Mouse (Mus musculus) heart, embryonic 12.5 days (tissue): ENCODE data around the gene 2700081O15Rik. TPM values are rescaled to one million over a fixed set of nuclear protein-coding genes. Genes with fewer than 3 reads are reported as not detected.
"Not testable (repeated sequence)": the region's sequence is repeated elsewhere in the genome, so short reads cannot be mapped to it uniquely, and the experiment has no call there.

Experiments
- ATAC-seq: fragments of 200-750 bp; cut with Nextera tagmentation; 2 replicates; pipeline ENCODE4 v1.8.0; 2017; ENCODE audit warnings: moderate TSS enrichment, moderate library complexity; ENCODE audit not compliant: insufficient number of reproducible peaks, low FRiP score
- H3K27ac ChIP-seq: fragments of 300-500 bp; sonication (generic); 2 replicates; pipeline ENCODE4 v1.5.1; 2016; ENCODE audit warnings: mild to moderate bottlenecking, moderate library complexity; ENCODE audit not compliant: poor library complexity, severe bottlenecking
- H3K27me3 ChIP-seq: fragments of 300-500 bp; sonication (generic); replicated peaks from 2 replicates; pipeline ENCODE4 v1.6.1; 2016; ENCODE audit warnings: mild to moderate bottlenecking, moderate library complexity
- H3K36me3 ChIP-seq: fragments of 300-500 bp; sonication (generic); 2 replicates; pipeline ENCODE4 v1.6.1; 2016; ENCODE audit warnings: mild to moderate bottlenecking, moderate library complexity
- H3K4me1 ChIP-seq: fragments of 300-500 bp; sonication (generic); replicated peaks from 2 replicates; pipeline ENCODE4 v1.6.1; 2016; ENCODE audit warnings: mild to moderate bottlenecking
- H3K4me2 ChIP-seq: fragments of 300-500 bp; sonication (generic); 2 replicates; pipeline ENCODE4 v1.6.1; 2016; ENCODE audit warnings: mild to moderate bottlenecking, moderate library complexity
- H3K4me3 ChIP-seq: fragments of 300-500 bp; sonication (generic); 2 replicates; pipeline ENCODE4 v1.5.1; 2016; ENCODE audit warnings: mild to moderate bottlenecking
- H3K9ac ChIP-seq: fragments of 300-500 bp; sonication (generic); 2 replicates; pipeline ENCODE4 v1.6.1; 2016; ENCODE audit warnings: mild to moderate bottlenecking, moderate library complexity
- H3K9me3 ChIP-seq: fragments of 300-500 bp; sonication (generic); replicated peaks from 2 replicates; pipeline ENCODE4 v1.6.1; 2016; ENCODE audit warnings: mild to moderate bottlenecking, moderate library complexity
- WGBS: fragments of 180-500 bp; shearing (Covaris S2); methylation state at CpG from one replicate; pipeline ENCODE4 v1.1.7; 2016; 5-methylcytosine and 5-hydroxymethylcytosine counted together
- polyA plus RNA-seq: library from polyadenylated mRNA; unstranded; fragments of >200 nt; fragmentation: Nextera tagmentation; extraction: Ambion mirVana; gene quantifications from 2 replicates; pipeline ENCODE4 v1.2.1, GENCODE M21; 2016

The 2700081O15Rik gene
- polyA plus RNA-seq, result 4.6 and 5.3 TPM in 2 replicates

DNA sequence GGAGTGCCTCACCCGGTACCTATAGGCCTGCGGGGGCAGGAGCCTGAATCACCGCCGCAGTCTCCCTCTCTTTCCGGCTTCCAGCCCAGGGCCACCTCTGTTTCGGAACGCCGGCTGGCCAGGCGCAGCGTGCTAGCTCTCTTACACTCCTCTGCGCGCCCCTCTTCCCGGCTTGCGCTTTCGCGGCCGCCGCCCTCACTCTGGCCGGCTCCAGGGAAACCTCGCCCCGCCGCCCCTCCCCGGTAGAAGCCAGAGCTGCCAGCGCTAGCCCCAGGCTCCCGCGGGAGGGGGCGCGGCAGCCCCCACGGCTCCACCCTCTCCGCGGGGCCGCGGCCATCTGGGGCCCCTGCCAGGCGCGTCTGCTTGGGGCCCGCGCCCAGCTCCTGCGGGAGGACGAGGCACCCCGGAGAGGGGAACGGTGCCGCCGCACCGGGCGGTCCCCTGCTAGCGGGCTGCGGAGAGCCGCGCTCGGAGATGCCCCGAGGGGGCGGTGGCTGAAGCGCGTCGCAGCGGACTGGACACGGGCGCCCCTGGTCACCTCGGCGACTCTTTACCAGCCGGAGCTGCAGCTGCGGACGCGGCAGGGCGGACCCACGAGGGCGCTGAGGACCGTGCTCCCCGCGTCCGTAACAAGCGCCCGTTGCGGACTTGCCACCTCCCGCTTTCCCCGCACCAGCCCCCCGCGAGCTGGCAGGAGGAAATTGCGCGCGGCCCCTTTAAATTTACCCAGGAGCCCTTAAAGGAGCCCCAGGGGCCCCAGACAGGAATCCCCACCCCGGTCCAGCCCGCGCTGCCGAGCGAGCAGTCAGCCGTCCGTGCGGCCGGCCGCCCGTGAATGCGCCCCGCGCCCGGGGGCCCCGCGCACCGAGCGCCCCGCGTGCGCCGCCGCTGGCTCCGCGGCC, at the start of gene 2700081O15Rik:
Gene 2700081O15Rik, plus strand, starts transcription at position 792 of the 902 bp plus-strand sequence.
- Histone ChIP-seq H3K27me3 (no peaks in the 10 kb centered on the region; the same call in 1 of the 2 replicates), H3K4me3 (peak within 1 kb of the TSS; percentile 97), H3K36me3 (peaks cover 18% of the 10 kb centered on the region), H3K9me3 (no peaks in the 10 kb centered on the region), H3K27ac (peak within 1 kb of the TSS; percentile 86), H3K4me2 (peak within 1 kb of the TSS; percentile 85), H3K4me1 (peaks cover 41% of the 10 kb centered on the region), H3K9ac (peak within 1 kb of the TSS; percentile 99)
- peak; percentile 75 for ATAC-seq
- WGBS, result under 1% methylated on average over 100 of the region's 107 CpGs

DNA sequence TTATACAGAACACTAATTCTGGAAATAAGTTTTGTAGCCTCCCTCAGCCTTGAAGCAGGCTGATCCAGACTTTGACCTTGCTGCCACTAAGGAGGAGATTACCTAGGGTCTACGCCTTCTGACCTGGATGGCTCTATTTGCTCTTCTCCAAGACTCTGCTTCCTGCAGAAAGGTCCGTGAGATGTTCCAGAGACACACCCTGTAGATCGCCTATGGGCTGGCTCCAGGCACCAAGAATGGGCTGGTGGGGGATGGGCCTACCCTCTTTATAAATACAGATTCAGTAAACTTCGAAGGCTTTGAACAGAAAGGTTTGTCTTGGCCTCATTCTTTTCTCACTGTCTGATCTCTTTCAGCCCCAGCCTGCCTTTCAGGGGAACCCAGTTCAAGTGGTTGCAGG, 48.0 kb upstream of the 2700081O15Rik start:
- H3K4me1 ChIP-seq, H3K9me3 ChIP-seq, H3K4me2 ChIP-seq, H3K4me3 ChIP-seq, H3K27me3 ChIP-seq, H3K27ac ChIP-seq, ATAC-seq, H3K9ac ChIP-seq: not testable (repeated sequence)
- peaks cover 84% of the 10 kb centered on the region for H3K36me3 ChIP-seq
- 76% methylated on average over 4 of the region's 4 CpGs for WGBS

DNA sequence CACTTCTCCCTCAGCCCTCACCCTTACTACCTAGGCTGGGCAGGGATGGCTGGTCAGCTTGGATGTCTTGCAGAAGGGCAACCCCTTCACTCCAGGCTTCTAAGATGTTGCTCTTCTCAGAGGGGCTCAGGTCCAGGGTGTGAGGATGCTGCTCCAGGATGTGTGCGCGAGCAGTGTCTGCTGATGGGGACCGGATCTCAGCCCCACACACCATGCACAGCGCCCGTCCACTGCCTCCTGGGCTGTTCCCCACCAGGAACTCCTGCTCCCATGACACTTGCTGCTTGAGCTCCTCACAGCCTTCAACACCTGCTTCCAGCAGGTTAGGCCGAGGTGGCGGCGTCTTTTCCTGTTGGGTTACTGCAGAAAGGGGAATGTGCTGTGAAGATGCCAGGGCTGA, 42.9 kb upstream of the 2700081O15Rik start:
- H3K4me3 ChIP-seq, result no peak overlapping the region
- H3K27ac ChIP-seq, result no peak overlapping the region
- H3K4me1 ChIP-seq, result peaks cover 18% of the 10 kb centered on the region
- ATAC-seq, result no peak
- H3K9ac ChIP-seq, result no peak overlapping the region
- H3K27me3 ChIP-seq, result no peaks in the 10 kb centered on the region
- H3K36me3 ChIP-seq, result peaks cover 73% of the 10 kb centered on the region
- WGBS, result 91% methylated on average over 8 of the region's 8 CpGs
- H3K9me3 ChIP-seq, result no peaks in the 10 kb centered on the region
- H3K4me2 ChIP-seq, result no peak overlapping the region

DNA sequence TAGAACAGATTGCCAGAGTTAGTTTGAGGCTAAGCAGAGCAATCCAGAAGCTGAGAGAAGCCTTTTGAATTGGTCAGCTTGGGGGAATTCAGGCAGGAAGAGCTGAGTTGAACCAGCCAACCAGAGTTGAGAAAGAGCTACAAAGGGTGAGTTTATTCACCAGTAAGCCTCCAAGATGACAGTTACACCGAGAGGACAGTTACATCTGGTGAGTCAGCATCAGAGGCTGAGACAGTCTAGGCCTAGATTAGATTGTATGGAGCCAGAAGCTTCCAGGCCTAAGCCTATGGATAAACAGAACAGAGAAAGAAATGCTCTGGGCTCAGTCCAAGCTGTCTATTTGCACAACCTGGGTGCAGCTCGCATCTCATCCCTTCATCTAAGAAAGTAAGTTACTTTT, 39.8 kb upstream of the 2700081O15Rik start:
- no peak overlapping the region for H3K27ac ChIP-seq
- ATAC-seq, result no peak
- no peaks in the 10 kb centered on the region for H3K9me3 ChIP-seq
- 60% methylated on average over 2 of the region's 2 CpGs for WGBS
- H3K4me1 ChIP-seq, result peaks cover 31% of the 10 kb centered on the region
- H3K27me3 ChIP-seq, result no peaks in the 10 kb centered on the region
- H3K4me2 ChIP-seq, result no peak overlapping the region
- no peak overlapping the region for H3K4me3 ChIP-seq
- no peak overlapping the region for H3K9ac ChIP-seq
- peaks cover 46% of the 10 kb centered on the region for H3K36me3 ChIP-seq

DNA sequence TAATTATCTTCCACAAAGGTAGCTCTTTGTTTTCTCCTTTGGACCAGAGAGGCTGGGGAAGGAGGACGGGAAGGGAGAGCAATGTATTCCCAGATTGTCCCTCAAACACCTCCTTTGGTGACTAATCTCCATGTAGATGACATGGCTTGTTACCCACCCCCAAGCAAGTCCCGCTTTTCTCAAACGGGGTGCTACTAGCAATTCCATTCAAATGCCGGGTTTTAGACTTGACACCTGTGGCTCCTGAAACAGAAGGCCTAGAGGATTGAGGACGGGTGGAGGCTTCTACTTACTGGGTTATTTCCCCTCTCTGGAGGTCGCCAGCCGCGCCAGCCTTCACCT, 35.5 kb upstream of the 2700081O15Rik start:
- H3K27me3 ChIP-seq, result no peaks in the 10 kb centered on the region
- peak overlapping the region; percentile 82 for H3K4me2 ChIP-seq
- no peak for ATAC-seq
- peak overlapping the region; percentile 91 for H3K9ac ChIP-seq
- peaks cover 9% of the 10 kb centered on the region for H3K9me3 ChIP-seq
- WGBS, result 2% methylated on average over 8 of the region's 8 CpGs
- H3K36me3 ChIP-seq, result peaks cover 18% of the 10 kb centered on the region
- peaks cover 33% of the 10 kb centered on the region for H3K4me1 ChIP-seq
- peak overlapping the region; percentile 83 for H3K27ac ChIP-seq
- H3K4me3 ChIP-seq, result peak overlapping the region; percentile 77

DNA sequence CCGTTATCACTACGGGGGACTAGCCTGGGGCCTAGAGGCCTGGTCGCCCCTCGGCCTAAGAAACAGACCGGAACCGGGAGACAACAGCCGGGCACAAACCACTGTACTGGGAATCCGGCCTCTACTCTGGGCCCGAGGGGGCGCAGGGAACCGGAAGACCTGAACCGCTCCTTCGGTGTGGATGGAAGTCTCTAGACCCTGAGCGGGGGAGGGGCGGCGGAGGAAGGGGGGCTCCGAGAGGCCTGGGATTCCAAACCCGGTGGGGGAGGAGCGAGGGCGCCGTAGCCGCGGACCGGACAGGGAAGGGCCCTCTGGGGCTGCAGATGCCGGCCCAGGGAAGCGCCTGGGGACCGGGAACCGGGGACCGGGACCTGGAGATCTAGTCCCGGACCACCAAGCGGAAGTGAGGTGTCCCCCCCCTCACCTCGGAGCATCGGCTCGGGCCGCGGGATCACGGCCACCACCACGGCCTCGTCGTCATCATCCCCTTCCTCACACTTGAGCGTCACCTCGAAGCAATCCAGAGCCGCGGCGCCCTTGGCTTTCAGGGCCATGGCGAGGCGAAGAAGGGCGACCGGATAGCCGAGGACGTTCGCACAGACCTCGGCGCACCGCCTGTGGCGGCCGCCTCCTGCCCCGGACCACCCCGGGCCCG, 35.0 kb upstream of the 2700081O15Rik start:
- H3K4me1 ChIP-seq, result peaks cover 30% of the 10 kb centered on the region
- no peaks in the 10 kb centered on the region for H3K27me3 ChIP-seq
- peak overlapping the region; percentile 77 for H3K4me3 ChIP-seq
- peak overlapping the region; percentile 91 for H3K9ac ChIP-seq
- ATAC-seq, result peak; percentile 66
- peaks cover 18% of the 10 kb centered on the region for H3K36me3 ChIP-seq
- peaks cover 9% of the 10 kb centered on the region for H3K9me3 ChIP-seq
- under 1% methylated on average over 60 of the region's 60 CpGs for WGBS
- H3K27ac ChIP-seq, result peak overlapping the region; percentile 83
- H3K4me2 ChIP-seq, result peak overlapping the region; percentile 82

DNA sequence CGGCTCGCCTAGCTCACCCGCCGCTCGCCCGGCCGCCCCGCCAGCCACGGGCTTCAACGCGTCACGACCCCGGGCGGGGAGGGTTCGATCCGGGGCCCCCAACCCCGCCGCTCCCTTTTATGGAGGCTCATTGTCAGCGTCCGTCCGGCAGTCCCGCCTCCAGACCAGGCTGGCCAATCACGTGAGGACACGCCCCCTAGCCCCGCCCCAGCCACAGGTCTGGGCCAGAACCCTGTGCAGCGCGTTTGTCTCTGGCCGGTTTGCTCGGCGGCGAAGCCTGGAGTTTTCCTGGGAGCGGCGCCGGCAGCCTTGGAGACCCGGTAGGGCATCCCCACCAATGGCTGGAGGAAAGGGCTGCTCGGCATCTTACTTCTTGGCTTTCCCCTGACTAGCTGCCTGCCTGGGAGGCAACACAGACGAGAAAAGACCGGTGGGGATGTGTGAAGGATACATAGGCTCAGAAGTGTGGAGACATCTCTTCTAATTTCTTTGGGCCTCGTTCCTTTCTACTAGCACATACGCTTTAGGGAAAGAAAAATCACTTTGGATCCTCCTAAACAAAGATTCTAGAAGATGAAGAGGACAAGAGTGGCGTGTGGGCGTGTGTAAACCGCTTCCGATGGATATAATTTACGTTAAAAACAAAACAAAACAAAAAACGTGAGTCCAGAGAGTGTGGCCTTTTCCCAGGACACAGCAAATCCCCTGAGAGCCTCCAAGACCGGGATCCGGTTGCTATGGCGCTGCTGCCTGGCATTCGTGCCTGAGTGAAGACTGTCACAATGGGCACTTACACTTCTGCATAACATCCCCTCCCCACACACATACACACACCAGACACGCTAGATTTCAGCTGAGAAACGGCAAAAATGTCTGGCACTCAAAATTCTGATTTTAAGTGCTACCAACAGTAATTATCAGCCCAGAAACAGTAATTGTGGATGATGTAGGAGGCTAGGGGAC, 34.2 kb upstream of the 2700081O15Rik start, which contains the start of gene Spindoc:
Gene Spindoc, minus strand, starts transcription at position 92 of the 963 bp plus-strand sequence.
- Histone ChIP-seq H3K36me3 (peaks cover 22% of the 10 kb centered on the region), H3K27me3 (no peaks in the 10 kb centered on the region), H3K27ac (peak within 1 kb of the TSS; percentile 83), H3K9ac (peak within 1 kb of the TSS; percentile 91), H3K4me3 (peak within 1 kb of the TSS; percentile 77), H3K4me1 (peaks cover 27% of the 10 kb centered on the region), H3K4me2 (peak within 1 kb of the TSS; percentile 82), H3K9me3 (peaks cover 9% of the 10 kb centered on the region)
- WGBS, result 2% methylated on average over 45 of the region's 52 CpGs
- peak; percentile 99 for ATAC-seq

DNA sequence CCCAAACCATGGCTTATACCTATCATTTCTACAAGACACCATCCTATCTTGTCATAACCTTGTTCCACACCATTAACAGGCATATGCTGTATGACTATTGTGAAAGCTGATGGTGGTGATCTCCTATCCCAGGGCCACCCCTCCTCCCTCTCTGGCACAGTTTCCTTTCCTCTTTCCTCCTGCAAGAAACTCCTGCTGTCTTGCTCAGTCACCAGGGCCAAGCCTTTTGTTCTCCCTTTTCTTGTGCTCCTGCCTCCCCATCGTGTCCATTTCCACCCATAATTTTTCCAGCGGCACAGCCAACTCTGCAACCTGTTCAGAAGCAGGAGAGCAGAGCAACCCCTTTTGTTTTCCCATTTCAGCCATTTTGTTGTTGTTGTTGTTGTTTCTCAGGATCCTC, 31.4 kb upstream of the 2700081O15Rik start:
- Histone ChIP-seq H3K27me3 (no peaks in the 10 kb centered on the region), H3K4me1 (peaks cover 18% of the 10 kb centered on the region), H3K4me3 (no peak overlapping the region), H3K27ac (no peak overlapping the region), H3K9ac (no peak overlapping the region), H3K4me2 (no peak overlapping the region), H3K36me3 (peaks cover 12% of the 10 kb centered on the region), H3K9me3 (peaks cover 15% of the 10 kb centered on the region)
- 65% methylated on average over 2 of the region's 2 CpGs for WGBS
- ATAC-seq, result no peak

DNA sequence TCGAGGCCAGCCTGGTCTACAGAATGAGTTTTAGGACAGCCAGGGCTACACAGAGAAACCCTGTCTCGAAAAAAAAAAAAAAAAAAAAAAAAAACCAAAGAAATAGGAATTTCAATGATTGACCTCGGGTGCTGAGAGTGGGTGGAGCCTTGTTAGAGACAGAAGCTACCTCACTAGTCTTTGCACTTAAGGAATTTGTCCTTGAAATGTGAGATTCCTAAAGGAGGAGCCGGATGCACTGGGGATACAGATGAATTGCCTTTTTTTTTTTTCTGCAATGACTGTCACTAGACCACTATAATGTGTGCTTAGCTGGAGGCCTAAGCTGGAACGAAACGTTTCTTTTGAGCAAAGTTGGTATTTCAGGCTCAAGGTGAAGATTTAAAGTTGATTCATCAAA, 28.9 kb upstream of the 2700081O15Rik start:
- H3K36me3 ChIP-seq, result peaks cover 12% of the 10 kb centered on the region
- peaks cover 18% of the 10 kb centered on the region for H3K9me3 ChIP-seq
- ATAC-seq, result no peak
- H3K27me3 ChIP-seq, result no peaks in the 10 kb centered on the region
- no peak overlapping the region for H3K9ac ChIP-seq
- H3K4me2 ChIP-seq, result no peak overlapping the region
- no peak overlapping the region for H3K4me3 ChIP-seq
- 78% methylated on average over 6 of the region's 6 CpGs for WGBS
- peaks cover 11% of the 10 kb centered on the region for H3K4me1 ChIP-seq
- no peak overlapping the region for H3K27ac ChIP-seq

DNA sequence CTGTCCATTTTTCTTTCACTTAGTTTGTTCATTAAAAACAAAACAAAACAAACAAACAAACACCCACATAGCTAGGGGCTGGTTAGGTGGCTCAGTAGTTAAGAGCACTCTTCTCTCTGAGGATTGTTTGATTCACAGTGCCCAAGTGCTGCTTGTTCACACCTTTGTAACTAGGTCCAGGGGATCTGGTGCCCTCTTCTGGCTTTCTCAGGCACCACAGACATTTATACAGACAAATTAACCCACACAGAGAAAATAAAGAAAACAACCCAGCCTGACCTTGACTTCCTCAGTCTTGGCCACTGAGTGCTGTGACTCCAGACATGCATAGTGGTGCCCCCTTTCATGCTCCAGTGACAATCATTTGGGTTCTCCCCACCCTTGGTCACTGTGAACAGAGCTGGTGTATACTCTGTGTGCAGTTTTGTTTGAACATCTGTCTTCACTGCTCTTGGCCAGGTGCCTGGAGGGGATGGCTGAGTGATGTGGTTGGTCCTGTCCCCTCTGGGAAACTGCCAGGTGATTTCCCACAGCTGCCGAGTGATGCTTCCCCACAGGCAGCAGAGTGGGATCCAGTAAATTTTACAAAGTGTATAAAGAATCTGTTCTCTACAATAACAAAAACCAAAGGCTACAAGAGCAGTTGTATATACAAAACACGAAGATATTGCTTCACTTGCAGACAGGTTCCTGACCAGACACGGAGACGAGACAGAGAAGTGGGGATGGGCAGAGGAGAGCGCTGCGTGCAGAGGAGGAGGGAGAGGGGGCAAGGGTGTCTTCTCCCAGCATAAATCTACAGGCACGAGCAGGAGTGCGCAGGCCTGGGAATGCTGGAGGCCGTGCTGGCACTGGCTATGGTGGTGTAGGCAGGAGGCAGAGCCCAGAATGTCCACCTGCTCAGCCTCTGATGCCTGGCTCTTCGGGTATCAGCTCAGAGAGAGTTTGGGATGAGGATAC, 20.3 kb upstream of the 2700081O15Rik start:
- not testable (repeated sequence) for H3K27ac ChIP-seq, ATAC-seq, H3K4me3 ChIP-seq, H3K9ac ChIP-seq, H3K27me3 ChIP-seq, H3K4me1 ChIP-seq, H3K36me3 ChIP-seq, H3K4me2 ChIP-seq
- peaks cover 14% of the 10 kb centered on the region for H3K9me3 ChIP-seq
- WGBS, result 74% methylated on average over 10 of the region's 10 CpGs
